Mouse (Mus musculus): ENCODE measurements around the gene Mrpl41. TPM values are rescaled to one million over a fixed set of nuclear protein-coding genes. Genes with fewer than 3 reads are reported as not detected.
A peak's percentile ranks its signal among the peaks of the same experiment; 100 is the strongest.
"Not testable (repeated sequence)": the region's sequence is repeated elsewhere in the genome, so short reads cannot be mapped to it uniquely, and the experiment has no call there.

Mrpl41 gene
- polyA plus RNA-seq, 1 experiment: not detected

GRCm38 (mm10) chr2:24949421-24950188 lies 25.3 kb downstream of the Mrpl41 start, which contains the start of gene Zmynd19:
Zmynd19 (plus strand) TSS chr2:24949792.
- under 1% methylated on average over 106 of the region's 108 CpGs for WGBS
- TF ChIP-seq CTCF (IDR thresholded peaks at IDR 0.05; ENCODE audit: insufficient read depth, low read depth, low read length) (no peak), POLR2A (IDR thresholded peaks at IDR 0.05; ENCODE audit: insufficient read depth, low read depth, low read length) (peak; percentile 59)
- peak within 1 kb of the TSS; percentile 69 for H3K4me3 ChIP-seq (ENCODE audit: insufficient read depth, low read depth, low read length)
- no peak within 1 kb of the TSS for H3K27ac ChIP-seq (ENCODE audit: insufficient read depth, low read depth, low read length)
- H3K4me1 ChIP-seq (ENCODE audit: control insufficient read depth, insufficient read depth, low read length): peaks cover 3% of the 10 kb centered on the region

- WGBS: 41% methylated on average over 2 of the region's 2 CpGs
- H3K4me3 ChIP-seq (ENCODE audit: insufficient read depth, low read depth, low read length); H3K27ac ChIP-seq (ENCODE audit: insufficient read depth, low read depth, low read length); H3K4me1 ChIP-seq (ENCODE audit: control insufficient read depth, insufficient read depth, low read length): not testable (repeated sequence)
These were observed 30.6 kb downstream of the Mrpl41 start for GRCm38 (mm10) chr2:24944304-24944703.

- TF ChIP-seq POLR2A (IDR thresholded peaks at IDR 0.05; ENCODE audit: insufficient read depth, low read depth, low read length) (no peak), CTCF (IDR thresholded peaks at IDR 0.05; ENCODE audit: insufficient read depth, low read depth, low read length) (no peak)
- no peak overlapping the region for H3K4me3 ChIP-seq (ENCODE audit: insufficient read depth, low read depth, low read length)
- 62% methylated on average over 4 of the region's 4 CpGs for WGBS
- H3K4me1 ChIP-seq (ENCODE audit: control insufficient read depth, insufficient read depth, low read length): no peaks in the 10 kb centered on the region
- no peak overlapping the region for H3K27ac ChIP-seq (ENCODE audit: insufficient read depth, low read depth, low read length)
These were observed 32.8 kb downstream of the Mrpl41 start for GRCm38 (mm10) chr2:24942092-24942491.

GRCm38 (mm10) chr2:24935057-24935796 lies 39.7 kb downstream of the Mrpl41 start, which contains the start of gene Arrdc1:
Arrdc1 (minus strand) TSS chr2:24935252.
- TF ChIP-seq CTCF (IDR thresholded peaks at IDR 0.05; ENCODE audit: insufficient read depth, low read depth, low read length) (peak; percentile 30; the same call in 1 of the 2 replicates), POLR2A (IDR thresholded peaks at IDR 0.05; ENCODE audit: insufficient read depth, low read depth, low read length) (no peak)
- Histone ChIP-seq H3K4me3 (ENCODE audit: insufficient read depth, low read depth, low read length) (peak within 1 kb of the TSS; percentile 60), H3K4me1 (ENCODE audit: control insufficient read depth, insufficient read depth, low read length) (peaks cover 17% of the 10 kb centered on the region), H3K27ac (ENCODE audit: insufficient read depth, low read depth, low read length) (no peak within 1 kb of the TSS)
- WGBS: under 1% methylated on average over 49 of the region's 49 CpGs

GRCm38 (mm10) chr2:24934441-24934963 lies 40.4 kb downstream of the Mrpl41 start:
- WGBS: 8% methylated on average over 19 of the region's 19 CpGs
- Histone ChIP-seq H3K27ac (ENCODE audit: insufficient read depth, low read depth, low read length) (no peak overlapping the region), H3K4me3 (ENCODE audit: insufficient read depth, low read depth, low read length) (peak overlapping the region; percentile 60), H3K4me1 (ENCODE audit: control insufficient read depth, insufficient read depth, low read length) (peaks cover 17% of the 10 kb centered on the region)
- TF ChIP-seq POLR2A (IDR thresholded peaks at IDR 0.05; ENCODE audit: insufficient read depth, low read depth, low read length) (no peak), CTCF (IDR thresholded peaks at IDR 0.05; ENCODE audit: insufficient read depth, low read depth, low read length) (no peak)

- WGBS: 95% methylated on average over 5 of the region's 5 CpGs
- no peak overlapping the region for H3K4me3 ChIP-seq (ENCODE audit: insufficient read depth, low read depth, low read length)
- H3K27ac ChIP-seq (ENCODE audit: insufficient read depth, low read depth, low read length): no peak overlapping the region
- peaks cover 12% of the 10 kb centered on the region for H3K4me1 ChIP-seq (ENCODE audit: control insufficient read depth, insufficient read depth, low read length)
- TF ChIP-seq CTCF (IDR thresholded peaks at IDR 0.05; ENCODE audit: insufficient read depth, low read depth, low read length) (no peak), POLR2A (IDR thresholded peaks at IDR 0.05; ENCODE audit: insufficient read depth, low read depth, low read length) (no peak)
These were observed 45.3 kb downstream of the Mrpl41 start for GRCm38 (mm10) chr2:24929593-24929992.

- WGBS: 73% methylated on average over 2 of the region's 2 CpGs
- Histone ChIP-seq H3K4me3 (ENCODE audit: insufficient read depth, low read depth, low read length) (no peak overlapping the region), H3K4me1 (ENCODE audit: control insufficient read depth, insufficient read depth, low read length) (peaks cover 7% of the 10 kb centered on the region), H3K27ac (ENCODE audit: insufficient read depth, low read depth, low read length) (no peak overlapping the region)
- TF ChIP-seq CTCF (IDR thresholded peaks at IDR 0.05; ENCODE audit: insufficient read depth, low read depth, low read length) (no peak), POLR2A (IDR thresholded peaks at IDR 0.05; ENCODE audit: insufficient read depth, low read depth, low read length) (no peak)
These were observed 45.8 kb downstream of the Mrpl41 start for GRCm38 (mm10) chr2:24929119-24929518.

- H3K4me3 ChIP-seq (ENCODE audit: insufficient read depth, low read depth, low read length): no peak overlapping the region
- H3K4me1 ChIP-seq (ENCODE audit: control insufficient read depth, insufficient read depth, low read length): peaks cover 4% of the 10 kb centered on the region; the same call in 1 of the 2 replicates
- 73% methylated on average over 4 of the region's 4 CpGs for WGBS
- H3K27ac ChIP-seq (ENCODE audit: insufficient read depth, low read depth, low read length): no peak overlapping the region
- TF ChIP-seq CTCF (IDR thresholded peaks at IDR 0.05; ENCODE audit: insufficient read depth, low read depth, low read length): no peak
- no peak for TF ChIP-seq POLR2A (IDR thresholded peaks at IDR 0.05; ENCODE audit: insufficient read depth, low read depth, low read length)
These were observed 47.0 kb downstream of the Mrpl41 start for GRCm38 (mm10) chr2:24927810-24928479.
